Mouse (Mus musculus) cerebellum, postnatal 10 days (tissue): ENCODE results near the gene Lingo4.

Experiments used
- DNase-seq, 2 experiments: peaks; one replicate each; pipeline ENCODE4 v3.0.0; 2021; ENCODE audit warnings: mixed read lengths in 2 of 2

Gene Lingo4

GRCm38 (mm10) chr3:94398217-94398616 lies at the start of gene Lingo4:
TSS of gene Lingo4 (plus strand) at chr3:94398517.
- no peak for DNase-seq

- peak; percentile 62 to 65 for DNase-seq
Measured at GRCm38 (mm10) chr3:94360812-94361211, 37.5 kb upstream of the Lingo4 start.

DNA sequence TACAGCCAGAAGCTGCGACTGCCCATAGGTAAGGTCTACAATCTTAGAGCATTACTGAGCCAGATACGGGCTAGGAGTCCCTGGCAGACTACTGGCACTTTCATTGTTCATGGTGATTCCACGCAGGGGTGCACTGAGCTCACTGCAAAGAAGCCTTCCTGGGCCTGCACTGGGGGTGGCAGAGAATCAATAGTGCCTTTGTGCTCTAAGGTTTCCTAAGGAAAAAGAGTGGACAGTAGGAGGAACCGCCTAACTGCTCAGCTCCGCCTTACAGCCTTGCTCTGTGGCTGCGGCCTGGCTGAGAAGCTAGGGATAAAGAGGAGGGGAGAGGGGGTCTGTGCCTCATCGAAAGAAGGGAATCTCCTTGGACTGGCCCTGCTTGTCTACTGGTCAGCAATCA lies 36.2 kb upstream of the Lingo4 start, which contains the start of gene C2cd4d:
TSS of gene C2cd4d (plus strand) at position 301 of the 400 bp plus-strand sequence.
- DNase-seq, result no peak

DNA sequence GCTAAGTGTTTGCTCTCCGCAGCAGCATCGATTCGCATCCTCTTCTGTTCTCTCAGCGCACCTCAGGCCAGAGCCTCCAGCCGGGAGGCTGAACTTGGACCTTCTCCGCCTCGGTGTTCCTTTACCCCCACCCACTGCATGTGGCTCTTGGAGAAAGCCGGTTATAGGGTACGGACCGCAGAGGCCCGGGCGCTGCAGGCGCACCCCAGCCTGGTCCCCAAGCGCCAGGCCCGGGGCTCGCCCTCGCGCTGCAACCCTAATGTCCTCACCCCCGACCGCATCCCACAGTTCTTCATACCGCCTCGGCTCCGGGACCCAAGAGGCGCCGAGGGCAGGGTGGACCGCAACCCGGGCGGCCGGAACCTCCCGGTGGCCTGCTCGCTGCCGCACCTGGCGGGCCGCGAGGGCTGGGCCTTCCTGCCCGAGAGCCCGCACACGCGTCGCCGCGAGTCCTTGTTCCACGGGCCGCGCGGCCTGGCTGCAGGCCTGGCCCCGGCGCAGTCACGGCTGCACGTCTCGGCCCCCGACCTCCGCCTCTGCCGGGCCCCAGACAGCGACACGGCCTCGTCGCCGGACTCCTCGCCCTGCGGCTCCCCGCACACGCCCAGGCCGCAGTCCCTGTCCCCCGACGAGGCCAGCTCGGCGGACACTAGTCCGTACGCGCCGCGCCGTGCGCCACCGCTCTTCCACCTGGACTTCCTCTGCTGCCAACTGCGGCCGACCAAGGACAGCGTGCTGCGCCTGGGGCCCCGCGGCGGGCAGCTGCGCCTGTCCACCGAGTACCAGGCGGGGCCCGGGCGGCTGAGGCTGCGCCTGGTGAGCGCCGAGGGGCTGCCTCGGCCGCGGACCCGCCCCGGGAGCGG lies 34.8 kb upstream of the Lingo4 start:
- DNase-seq, result peak; percentile 79 to 80

GRCm38 (mm10) chr3:94364154-94364526 lies 34.2 kb upstream of the Lingo4 start:
- DNase-seq, result peak in 1 of 2 experiments; percentile 67

- peak; percentile 90 to 92 for DNase-seq
Measured at GRCm38 (mm10) chr3:94366761-94367160, 31.6 kb upstream of the Lingo4 start.

- no peak for DNase-seq
Measured at GRCm38 (mm10) chr3:94367511-94367910, 30.8 kb upstream of the Lingo4 start.

GRCm38 (mm10) chr3:94368631-94369030 lies 29.7 kb upstream of the Lingo4 start:
- DNase-seq, result no peak

GRCm38 (mm10) chr3:94369709-94370108 lies 28.6 kb upstream of the Lingo4 start:
- DNase-seq, result no peak

- DNase-seq, result peak; percentile 95 to 96
Measured at GRCm38 (mm10) chr3:94371637-94372036, 26.7 kb upstream of the Lingo4 start.

DNA sequence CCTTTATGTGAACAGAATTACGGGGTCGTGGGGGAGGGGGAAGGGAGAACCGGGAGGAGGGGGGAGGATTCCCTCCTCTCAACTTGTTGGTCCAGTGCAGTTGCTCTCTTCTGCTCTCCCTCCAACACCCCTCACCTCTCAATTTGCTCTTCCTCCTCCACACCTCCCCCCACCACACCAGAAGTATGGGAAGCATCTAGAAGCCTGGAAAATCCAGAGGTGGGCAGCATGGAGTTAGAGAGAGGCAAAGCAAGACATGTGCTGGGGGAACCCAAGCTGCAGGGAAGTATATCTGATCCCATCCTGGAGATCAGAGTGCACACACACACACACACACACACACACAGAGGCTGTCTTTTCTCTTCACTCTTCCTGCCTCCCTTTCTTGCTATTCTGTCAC lies 26.3 kb upstream of the Lingo4 start:
- DNase-seq, result no peak

GRCm38 (mm10) chr3:94372641-94373040 lies 25.7 kb upstream of the Lingo4 start, which contains the start of gene Rorc:
TSS of gene Rorc (plus strand) at chr3:94372794.
- DNase-seq, result peak; percentile 62 to 68

- peak in 1 of 2 experiments; percentile 62 for DNase-seq
Measured at GRCm38 (mm10) chr3:94373090-94373489, 25.2 kb upstream of the Lingo4 start.

GRCm38 (mm10) chr3:94373597-94374011 lies 24.7 kb upstream of the Lingo4 start:
- DNase-seq, result peak; percentile 92 to 94

DNA sequence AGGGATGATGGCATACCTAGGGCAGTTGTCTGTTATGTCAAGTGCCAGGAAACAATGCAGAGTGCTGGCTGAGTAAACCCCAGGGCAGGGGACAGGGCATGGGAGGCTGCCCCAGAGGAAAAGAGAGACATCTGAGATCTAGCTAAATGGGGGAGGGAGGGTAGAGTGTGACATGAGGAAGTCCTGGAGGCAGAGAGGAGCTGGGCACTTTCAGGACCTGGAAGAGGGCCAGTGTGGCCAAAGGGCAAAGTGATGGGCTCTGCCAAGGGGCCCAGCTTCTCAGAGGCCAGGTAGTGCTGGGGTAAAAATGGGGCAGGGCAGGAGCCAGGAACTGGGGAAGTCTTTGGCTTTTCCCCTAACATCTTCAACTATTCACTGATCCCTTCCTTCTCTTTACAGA lies 23.7 kb upstream of the Lingo4 start:
- peak; percentile 47 to 48 for DNase-seq

- DNase-seq, result peak in 1 of 2 experiments; percentile 51
Measured at GRCm38 (mm10) chr3:94375146-94375545, 23.2 kb upstream of the Lingo4 start.

DNA sequence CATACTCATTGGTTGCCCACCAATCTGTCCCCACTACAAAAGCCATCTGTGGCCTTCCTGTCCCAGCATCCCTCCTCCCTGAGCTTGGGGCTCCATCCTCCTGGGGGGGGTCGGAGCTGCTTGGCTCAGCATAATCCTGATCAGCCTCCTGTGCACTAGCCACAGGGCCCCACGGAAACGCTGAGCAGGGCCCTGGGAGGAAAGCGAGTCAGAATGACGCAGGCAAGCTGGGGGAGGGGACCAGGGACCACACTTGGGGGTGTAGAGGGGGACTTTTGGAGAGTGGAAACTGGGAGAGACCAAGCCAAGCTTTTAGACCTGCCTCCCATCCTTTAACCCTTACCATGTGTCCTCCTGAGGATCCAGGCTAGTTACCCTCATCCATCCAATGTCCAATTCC lies 22.5 kb upstream of the Lingo4 start:
- DNase-seq, result no peak

GRCm38 (mm10) chr3:94377028-94377923 lies 21.0 kb upstream of the Lingo4 start:
- no peak for DNase-seq

- no peak for DNase-seq
Measured at GRCm38 (mm10) chr3:94379831-94380510, 18.3 kb upstream of the Lingo4 start.

DNA sequence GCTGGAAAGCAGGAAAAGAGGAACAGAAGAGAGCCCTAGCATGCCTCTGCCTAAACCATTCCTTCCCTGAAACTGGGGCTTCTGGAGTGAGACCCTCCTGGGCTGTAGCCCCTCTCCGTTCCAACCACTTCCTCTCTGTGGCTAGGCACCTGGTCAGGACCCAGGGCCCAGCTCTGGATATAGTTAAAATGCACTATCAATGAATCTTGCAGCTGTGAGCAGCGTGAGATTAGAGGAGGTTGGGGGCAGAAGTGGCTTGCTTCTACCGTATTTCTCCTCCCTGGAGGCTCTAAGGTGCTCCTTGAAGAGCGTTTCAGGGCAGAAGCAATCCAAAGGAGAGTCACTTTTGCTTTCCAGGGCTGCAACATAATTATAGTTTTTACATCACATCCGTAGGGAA lies 16.0 kb upstream of the Lingo4 start:
- no peak for DNase-seq

DNA sequence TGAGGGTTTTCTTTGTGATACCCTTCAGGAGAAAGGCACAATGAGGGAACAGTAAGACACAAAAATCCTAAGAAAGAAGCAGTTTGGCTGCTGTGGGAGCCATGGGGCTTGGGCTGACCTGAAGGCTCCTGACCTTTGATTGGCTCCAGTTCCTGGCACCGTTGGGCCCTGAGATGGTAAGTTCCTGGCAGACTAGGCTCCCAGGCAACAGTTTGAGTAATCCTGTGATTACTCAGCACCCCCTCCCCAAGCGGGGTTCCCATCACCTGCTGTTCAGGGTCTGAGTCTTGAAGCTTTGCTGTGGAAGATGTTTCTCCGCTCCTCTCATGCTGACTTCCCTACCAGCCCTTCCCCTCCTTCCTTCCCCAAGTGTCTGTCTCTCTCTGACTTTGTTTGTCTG lies 14.8 kb upstream of the Lingo4 start:
- no peak for DNase-seq

- no peak for DNase-seq
Measured at GRCm38 (mm10) chr3:94386671-94387070, 11.6 kb upstream of the Lingo4 start.

GRCm38 (mm10) chr3:94387391-94387790 lies 10.9 kb upstream of the Lingo4 start:
- DNase-seq, result no peak
